In the genomic region with DNA sequence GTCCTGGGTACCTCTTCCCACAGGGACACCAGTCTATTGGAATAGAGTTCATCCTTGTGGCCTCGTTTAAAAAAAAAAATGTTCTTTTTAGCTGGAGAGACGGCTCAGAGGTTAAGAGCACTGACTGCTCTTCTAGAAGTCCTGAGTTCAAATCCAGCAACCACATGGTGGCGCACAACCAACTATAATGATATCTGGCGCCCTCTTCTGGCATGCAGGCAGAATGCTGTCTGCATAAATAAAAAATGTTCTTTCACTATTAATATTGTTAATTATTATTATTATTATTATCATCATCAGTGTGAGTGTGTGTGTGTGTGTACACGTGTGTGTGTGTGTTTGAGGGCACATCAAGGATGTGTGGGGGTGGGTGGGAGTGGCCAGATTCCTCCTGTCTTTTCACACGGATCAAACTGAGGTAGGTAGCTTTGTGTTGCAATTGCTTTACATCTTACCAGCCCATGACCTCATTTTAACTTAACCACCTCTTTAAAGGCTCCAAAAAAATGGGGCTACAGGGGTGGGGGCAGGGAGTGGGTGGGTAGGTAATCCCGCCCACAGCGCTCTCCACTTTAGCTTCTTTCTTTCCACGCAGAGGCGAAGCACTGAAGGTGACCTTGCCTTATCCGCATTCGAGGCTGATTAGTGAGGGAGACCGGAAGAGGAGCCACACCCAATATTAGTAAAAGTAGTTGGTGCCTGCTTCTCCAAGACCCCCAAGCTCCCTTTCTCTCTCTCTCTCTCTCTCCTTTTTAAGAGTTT, we compare ENCODE assay signal across 14 mouse cellular contexts. TPM values are rescaled to one million over a fixed set of nuclear protein-coding genes. Genes with fewer than 3 reads are reported as not detected.
DNase-seq lines count a peak whose midpoint lies in the region; ATAC-seq and TF ChIP-seq lines count a peak whose summit lies in the region.
"Had no signal": no experiment of that assay in that cellular context is flagged by ENCODE, and none has a peak within 500 bp of the region (broad histone marks: within the 10 kb centered on the region; RNA-seq: fewer than 3 reads in every experiment).

No protein-coding gene starts in this region.

- H3K9ac ChIP-seq in lung, postnatal 0 days (replicated peaks; ENCODE audit: low read depth): no peak overlapping the region
- H3K9ac ChIP-seq: liver, embryonic 15.5 days; stomach, embryonic 15.5 days had no signal

- peak; percentile 64 for TF ChIP-seq CTCF in gastrocnemius, adult 2 months (IDR thresholded peaks at IDR 0.05)
- TF ChIP-seq CTCF in lung, postnatal 0 days (IDR thresholded peaks at IDR 0.05): peak; percentile 66

- H3K27ac ChIP-seq in gastrocnemius, adult 2 months: no peak overlapping the region
- H3K27ac ChIP-seq in lung, postnatal 0 days (ENCODE audit: low read length): no peak overlapping the region
- H3K27ac ChIP-seq: hindbrain, embryonic 10.5 days; liver, embryonic 15.5 days; stomach, embryonic 15.5 days had no signal

- no peak for ATAC-seq in lung, postnatal 0 days
- no peak for ATAC-seq in megakaryocyte-erythroid progenitor cell, adult 5-6 weeks (replicated peaks; ENCODE audit: low FRiP score, low TSS enrichment, poor library complexity, severe bottlenecking)

- no peak overlapping the region for H3K4me3 ChIP-seq in gastrocnemius, adult 2 months
- no peak overlapping the region for H3K4me3 ChIP-seq in lung, postnatal 0 days (ENCODE audit: low read depth, low read length)
- H3K4me3 ChIP-seq: hindbrain, embryonic 10.5 days; liver, embryonic 15.5 days; stomach, embryonic 15.5 days had no signal

- no peaks in the 10 kb centered on the region for H3K9me3 ChIP-seq in lung, postnatal 0 days (ENCODE audit: low read length)
- H3K9me3 ChIP-seq: hindbrain, embryonic 10.5 days; liver, embryonic 15.5 days; stomach, embryonic 15.5 days had no signal

- DNase-seq in gastrocnemius, adult 2 months: no peak
- no peak for DNase-seq in gastrocnemius, postnatal 4 days (ENCODE audit: low spot score in 2 of 2)
- DNase-seq in lung, postnatal 0 days (ENCODE audit: low spot score): peak; percentile 21
- no peak for DNase-seq in lung, postnatal 25 days (ENCODE audit: low spot score)
- DNase-seq in ES-CJ7 (ENCODE audit: low read depth, low spot score): peak; percentile 83
- peak; percentile 49 for DNase-seq in naive thymus-derived CD4-positive, alpha-beta T cell, adult 2 months (ENCODE audit: low read depth)
- no peak for DNase-seq in gastrocnemius, postnatal 14 days
- DNase-seq: cerebellum, adult 11 months; layer of hippocampus, adult 9-11 months; retina, postnatal 1 day had no signal

- H3K4me1 ChIP-seq in lung, postnatal 0 days (ENCODE audit: insufficient read depth, low read depth, low read length): no peaks in the 10 kb centered on the region; the same call in 1 of the 2 replicates

- no peaks in the 10 kb centered on the region for H3K36me3 ChIP-seq in lung, postnatal 0 days (ENCODE audit: insufficient read depth, low read length)
- H3K36me3 ChIP-seq: hindbrain, embryonic 10.5 days; liver, embryonic 15.5 days; stomach, embryonic 15.5 days had no signal

- WGBS in lung, postnatal 0 days: 84% methylated on average over 13 of the region's 13 CpGs

- no peak overlapping the region for H3K4me2 ChIP-seq in lung, postnatal 0 days (replicated peaks; ENCODE audit: low read depth, low read length)
- H3K4me2 ChIP-seq: liver, embryonic 15.5 days; stomach, embryonic 15.5 days had no signal

- intact Hi-C loops in gastrocnemius, adult 2 months (cut with DNase I): loop anchor here (5.0 kb wide), 1 partner anchor 80 kb away; no protein-coding TSS in a partner anchor
- intact Hi-C loops in gastrocnemius, postnatal 14 days (cut with DNase I; ENCODE audit: low total_unique reads): loop anchor here (5.0 kb wide), 1 partner anchor 115 kb away; no protein-coding TSS in a partner anchor

- no peaks in the 10 kb centered on the region for H3K27me3 ChIP-seq in lung, postnatal 0 days (replicated peaks; ENCODE audit: insufficient read depth, low read length)
- H3K27me3 ChIP-seq: stomach, embryonic 15.5 days had no signal

- TF ChIP-seq EP300 in lung, postnatal 0 days (IDR thresholded peaks at IDR 0.05): no peak

RNA-seq across cellular contexts. Expression of a gene that starts 2.4 kb away (rescaled TPM):
- total RNA-seq in gastrocnemius, adult 2 months (2021): 1 to 10 TPM in 1 of 2 experiments, under 1 TPM in 1; 0.66 to 1.3 TPM
- 1 to 10 TPM; 2.3 to 2.6 TPM for total RNA-seq in gastrocnemius, postnatal 4 days (2021)
- 3.5 and 5.4 TPM in 2 replicates for polyA plus RNA-seq in lung, postnatal 0 days (2015; fragmentation: Nextera tagmentation; extraction: Ambion mirVana)
- total RNA-seq in megakaryocyte-erythroid progenitor cell, adult 5-6 weeks (2014; fragmentation: Nextera tagmentation): 1.0 TPM in 1 of 2 replicates, not detected in the other
- 1.1 TPM in 1 of 2 replicates, not detected in the other for total RNA-seq in megakaryocyte-erythroid progenitor cell, adult 5-6 weeks (2017)
- total RNA-seq in gastrocnemius, postnatal 14 days (2021): 1 to 10 TPM; 1.0 TPM

RNA-seq across cellular contexts. Expression of a gene that starts 29.9 kb away (rescaled TPM):
- total RNA-seq in gastrocnemius, adult 2 months (2021): 1 to 10 TPM; 6.8 to 9.9 TPM
- total RNA-seq in gastrocnemius, postnatal 4 days (2021): 10 to 100 TPM; 14.9 to 15.8 TPM
- polyA plus RNA-seq in lung, postnatal 0 days (2015; fragmentation: Nextera tagmentation; extraction: Ambion mirVana): 29.3 and 36.4 TPM in 2 replicates
- total RNA-seq in megakaryocyte-erythroid progenitor cell, adult 5-6 weeks (2014; fragmentation: Nextera tagmentation): 11.0 and 25.4 TPM in 2 replicates
- 12.7 and 17.2 TPM in 2 replicates for total RNA-seq in megakaryocyte-erythroid progenitor cell, adult 5-6 weeks (2017)
- 1 to 10 TPM; 5.6 to 7.8 TPM for total RNA-seq in gastrocnemius, postnatal 14 days (2021)

RNA-seq across cellular contexts. Expression of a gene that starts 29.9 kb away (rescaled TPM):
- total RNA-seq in gastrocnemius, adult 2 months (2021): 10 to 100 TPM in 1 of 2 experiments, 1 to 10 TPM in 1; 5.6 to 10.3 TPM
- 10 to 100 TPM; 13.7 to 14.3 TPM for total RNA-seq in gastrocnemius, postnatal 4 days (2021)
- 9.3 and 9.7 TPM in 2 replicates for polyA plus RNA-seq in lung, postnatal 0 days (2015; fragmentation: Nextera tagmentation; extraction: Ambion mirVana)
- 5.1 and 11.9 TPM in 2 replicates for total RNA-seq in megakaryocyte-erythroid progenitor cell, adult 5-6 weeks (2014; fragmentation: Nextera tagmentation)
- total RNA-seq in megakaryocyte-erythroid progenitor cell, adult 5-6 weeks (2017): 27.2 and 30.7 TPM in 2 replicates
- total RNA-seq in gastrocnemius, postnatal 14 days (2021): 1 to 10 TPM; 8.5 to 8.6 TPM

RNA-seq across cellular contexts. Expression of a gene that starts 55.6 kb away (rescaled TPM):
- 10 to 100 TPM in 1 of 2 experiments, 1 to 10 TPM in 1; 7.8 to 15.3 TPM for total RNA-seq in gastrocnemius, adult 2 months (2021)
- total RNA-seq in gastrocnemius, postnatal 4 days (2021): 100 to 1,000 TPM; 510 to 548 TPM
- 0.07 and 0.12 TPM in 2 replicates for polyA plus RNA-seq in lung, postnatal 0 days (2015; fragmentation: Nextera tagmentation; extraction: Ambion mirVana)
- not detected in 2 replicates for total RNA-seq in megakaryocyte-erythroid progenitor cell, adult 5-6 weeks (2014; fragmentation: Nextera tagmentation)
- not detected in 2 replicates for total RNA-seq in megakaryocyte-erythroid progenitor cell, adult 5-6 weeks (2017)
- 10 to 100 TPM; 33.8 to 49.2 TPM for total RNA-seq in gastrocnemius, postnatal 14 days (2021)

Comparison
In these comparisons a context has a peak if more than half of its experiments do, and no peak if none do; other contexts are left out.
1. DNase-seq: peak in lung, postnatal 0 days (single experiment), ES-CJ7 (single experiment) and naive thymus-derived CD4-positive, alpha-beta T cell, adult 2 months (single experiment); none in gastrocnemius, adult 2 months (single experiment), gastrocnemius, postnatal 4 days (0 of 2), lung, postnatal 25 days (single experiment) and gastrocnemius, postnatal 14 days (single experiment).